Mouse (Mus musculus): ENCODE results near the gene Csrnp2. TPM values are rescaled to one million over a fixed set of nuclear protein-coding genes. Genes with fewer than 3 reads are reported as not detected.

The Csrnp2 gene
- total and polyA plus RNA-seq, 3 experiments, result 2.3 to 3.5 (median 2.3) TPM

- in situ Hi-C loops (cut with MboI; ENCODE audit: low pct_ligation_motif_present, low pct_unique_long_range_greater_than_20kb, low sequenced_read_pairs), result no loop called here
- Histone ChIP-seq H3K36me3 (replicated peaks in 1 of 2; ENCODE audit: control insufficient read depth in 1 of 2, insufficient read depth in 1 of 2, low read length in 1 of 2) (peaks cover 23 to 46% of the 10 kb centered on the region in 2 experiments), H3K9me3 (replicated peaks; ENCODE audit: low read length) (no peaks in the 10 kb centered on the region), H3K4me3 (replicated peaks in 1 of 3; ENCODE audit: low read depth in 2 of 3, low read length in 2 of 3, poor library complexity in 1 of 3) (peak overlapping the region in 2 of 3 experiments; percentile 80 to 96), H3K4me2 (ENCODE audit: insufficient read depth, low read depth, poor library complexity, severe bottlenecking) (peak overlapping the region; percentile 86), H3K4me1 (ENCODE audit: control insufficient read depth in 1 of 2, insufficient read depth in 2 of 2) (peaks cover 7 to 30% of the 10 kb centered on the region in 2 experiments; a peak in 2 of 4 replicates), H3K27me3 (replicated peaks) (no peaks in the 10 kb centered on the region), H3K79me2 (replicated peaks; ENCODE audit: control insufficient read depth, extremely low read depth, insufficient read depth, poor library complexity, severe bottlenecking) (peaks cover 9% of the 10 kb centered on the region; the same call in 1 of the 2 replicates), H3K9ac (ENCODE audit: insufficient read depth, low read depth) (peak overlapping the region; percentile 74; the same call in 1 of the 2 replicates), H3K27ac (ENCODE audit: insufficient read depth, low read depth) (no peak overlapping the region)
- no peak for DNase-seq (ENCODE audit: extremely low read depth)
- TF ChIP-seq USF2 (conservative IDR thresholded peaks at IDR 0.05; ENCODE audit: low read depth, low read length), result no peak
- TF ChIP-seq MYC (IDR thresholded peaks at IDR 0.05; ENCODE audit: low read depth, low read length), result no peak
- TF ChIP-seq GABPA (IDR thresholded peaks at IDR 0.05; ENCODE audit: insufficient replicate concordance, low read depth, low read length), result no peak
- TF ChIP-seq CTCF (conservative IDR thresholded peaks at IDR 0.05 in 1 of 2, IDR thresholded peaks at IDR 0.05 in 1 of 2; ENCODE audit: low read depth in 2 of 2, low read length in 2 of 2), result no peak
- no peak for TF ChIP-seq POLR2AphosphoS2 (IDR thresholded peaks at IDR 0.05; ENCODE audit: low read depth, low read length)
- TF ChIP-seq SIN3A (IDR thresholded peaks at IDR 0.05; ENCODE audit: low read length), result no peak
- TF ChIP-seq ZKSCAN1 (IDR thresholded peaks at IDR 0.05; ENCODE audit: borderline replicate concordance, low read depth, low read length), result no peak
- no peak for TF ChIP-seq NELFE (IDR thresholded peaks at IDR 0.05; ENCODE audit: low read depth, low read length)
- no peak for TF ChIP-seq USF1 (IDR thresholded peaks at IDR 0.05; ENCODE audit: low read depth, low read length)
- no peak for TF ChIP-seq TCF12 (IDR thresholded peaks at IDR 0.05; ENCODE audit: low read depth, low read length)
- no peak for TF ChIP-seq TBP (conservative IDR thresholded peaks at IDR 0.05; ENCODE audit: low read depth, low read length)
- no peak for TF ChIP-seq POLR2A (IDR thresholded peaks at IDR 0.05; ENCODE audit: low read depth, low read length)
- no peak for TF ChIP-seq MAX (IDR thresholded peaks at IDR 0.05; ENCODE audit: low read length)
- TF ChIP-seq ZC3H11A (IDR thresholded peaks at IDR 0.05; ENCODE audit: low read depth, low read length), result no peak
- no peak for TF ChIP-seq BHLHE40 (IDR thresholded peaks at IDR 0.05; ENCODE audit: low read depth, low read length)
- TF ChIP-seq JUND (conservative IDR thresholded peaks at IDR 0.05; ENCODE audit: low read depth, low read length), result no peak
- TF ChIP-seq ZNF384 (IDR thresholded peaks at IDR 0.05; ENCODE audit: low read depth, low read length), result no peak
- TF ChIP-seq UBTF (IDR thresholded peaks at IDR 0.05; ENCODE audit: low read depth, low read length), result no peak
- no peak for TF ChIP-seq MAZ (IDR thresholded peaks at IDR 0.05; ENCODE audit: low read depth, low read length)
- no peak for TF ChIP-seq JUN (IDR thresholded peaks at IDR 0.05; ENCODE audit: insufficient read depth, low read depth, low read length)
- dilution Hi-C loops (cut with MboI; ENCODE audit: extremely low pct_ligation_motif_present, extremely low pct_unique_long_range_greater_than_20kb, low sequenced_read_pairs), result no loop called here
Measured at GRCm38 (mm10) chr15:100470037-100470436, 25.3 kb downstream of the Csrnp2 start.

DNA sequence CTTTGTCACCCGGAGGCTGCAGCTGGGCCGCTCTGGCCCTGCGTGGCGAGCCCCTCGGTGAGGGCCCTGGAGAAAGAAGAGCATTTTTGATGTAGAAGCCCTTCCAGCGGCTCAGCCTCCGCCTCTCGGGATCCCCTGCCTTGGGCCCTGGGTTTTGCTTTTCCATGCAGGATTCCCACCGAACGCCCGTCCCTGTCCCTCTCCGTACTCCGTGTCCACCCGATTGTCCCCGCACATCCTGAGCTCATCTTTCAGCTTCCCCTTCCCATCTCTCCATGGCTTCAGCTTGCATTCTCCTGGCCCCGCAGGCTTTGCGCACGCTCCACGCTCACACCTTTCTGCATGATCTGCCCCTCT lies 26.1 kb downstream of the Csrnp2 start:
- no peak for TF ChIP-seq GABPA (IDR thresholded peaks at IDR 0.05; ENCODE audit: insufficient replicate concordance, low read depth, low read length)
- no peak for TF ChIP-seq ZNF384 (IDR thresholded peaks at IDR 0.05; ENCODE audit: low read depth, low read length)
- TF ChIP-seq MXI1 (IDR thresholded peaks at IDR 0.05; ENCODE audit: low read depth, low read length), result no peak
- no peak for TF ChIP-seq E2F4 (IDR thresholded peaks at IDR 0.05; ENCODE audit: insufficient replicate concordance, low read depth, low read length)
- TF ChIP-seq CHD1 (IDR thresholded peaks at IDR 0.05; ENCODE audit: low read depth, low read length), result no peak
- no peak for TF ChIP-seq RCOR1 (conservative IDR thresholded peaks at IDR 0.05; ENCODE audit: low read depth, low read length)
- TF ChIP-seq ZKSCAN1 (IDR thresholded peaks at IDR 0.05; ENCODE audit: borderline replicate concordance, low read depth, low read length), result no peak
- TF ChIP-seq ZC3H11A (IDR thresholded peaks at IDR 0.05; ENCODE audit: low read depth, low read length), result no peak
- TF ChIP-seq IRF4 (IDR thresholded peaks at IDR 0.05; ENCODE audit: low read depth, low read length), result no peak
- peaks cover 9% of the 10 kb centered on the region; the same call in 1 of the 2 replicates for H3K79me2 ChIP-seq (replicated peaks; ENCODE audit: control insufficient read depth, extremely low read depth, insufficient read depth, poor library complexity, severe bottlenecking)
- peaks cover 17 to 38% of the 10 kb centered on the region in 2 experiments for H3K36me3 ChIP-seq (replicated peaks in 1 of 2; ENCODE audit: control insufficient read depth in 1 of 2, insufficient read depth in 1 of 2, low read length in 1 of 2)
- peak overlapping the region; percentile 80 to 96 (median 87) for H3K4me3 ChIP-seq (replicated peaks in 1 of 3; ENCODE audit: low read depth in 2 of 3, low read length in 2 of 3, poor library complexity in 1 of 3)
- in situ Hi-C loops (cut with MboI; ENCODE audit: low pct_ligation_motif_present, low pct_unique_long_range_greater_than_20kb, low sequenced_read_pairs) (no loop called here), dilution Hi-C loops (cut with MboI; ENCODE audit: extremely low pct_ligation_motif_present, extremely low pct_unique_long_range_greater_than_20kb, low sequenced_read_pairs) (no loop called here)
- H3K27me3 ChIP-seq (replicated peaks), result no peaks in the 10 kb centered on the region
- peaks cover 7 to 30% of the 10 kb centered on the region in 2 experiments; a peak in 2 of 4 replicates for H3K4me1 ChIP-seq (ENCODE audit: control insufficient read depth in 1 of 2, insufficient read depth in 2 of 2)
- no peaks in the 10 kb centered on the region for H3K9me3 ChIP-seq (replicated peaks; ENCODE audit: low read length)
- H3K4me2 ChIP-seq (ENCODE audit: insufficient read depth, low read depth, poor library complexity, severe bottlenecking), result peak overlapping the region; percentile 86
- H3K9ac ChIP-seq (ENCODE audit: insufficient read depth, low read depth), result peak overlapping the region; percentile 74
- 0 out of 2 replicates have a peak overlapping the region, but pooled peaks have one; percentile 1 for H3K27ac ChIP-seq (ENCODE audit: insufficient read depth, low read depth)
- peak; percentile 21 for DNase-seq (ENCODE audit: extremely low read depth)

Measured in CH12.LX (cell line).